Mouse (Mus musculus) hindbrain, embryonic 14.5 days (tissue): Measurements from ENCODE around the gene Ubqln3. TPM values are rescaled to one million over a fixed set of nuclear protein-coding genes. Genes with fewer than 3 reads are reported as not detected.

Experiments
- ATAC-seq: fragments of 200-750 bp; cut with Nextera tagmentation; 2 replicates; pipeline ENCODE4 v1.8.0; 2017; ENCODE audit warnings: moderate number of reproducible peaks, mild to moderate bottlenecking, moderate TSS enrichment, moderate library complexity; ENCODE audit not compliant: low FRiP score
- DNase-seq: peaks from one replicate; pipeline ENCODE4 v3.0.0-alpha.2; 2015; ENCODE audit warnings: low spot score
- H3K27ac ChIP-seq: fragments of 300-500 bp; sonication (generic); 2 replicates; pipeline ENCODE4 v1.5.1; 2014; ENCODE audit warnings: mild to moderate bottlenecking, moderate library complexity
- H3K27me3 ChIP-seq: fragments of 300-500 bp; sonication (generic); 2 replicates; pipeline ENCODE4 v1.6.1; 2014; ENCODE audit warnings: mild to moderate bottlenecking, low read length, mixed read lengths; ENCODE audit not compliant: control insufficient read depth, insufficient read depth
- H3K36me3 ChIP-seq: fragments of 300-500 bp; sonication (generic); replicated peaks from 2 replicates; pipeline ENCODE4 v1.6.1; 2014; ENCODE audit not compliant: control insufficient read depth, insufficient read depth
- H3K4me1 ChIP-seq: fragments of 300-500 bp; sonication (generic); replicated peaks from 2 replicates; pipeline ENCODE4 v1.6.1; 2014; ENCODE audit warnings: antibody characterized with exemption, low read length, mixed read lengths; ENCODE audit not compliant: control insufficient read depth, insufficient read depth
- H3K4me2 ChIP-seq: fragments of 300-500 bp; sonication (generic); replicated peaks from 2 replicates; pipeline ENCODE4 v1.6.1; 2014; ENCODE audit warnings: mild to moderate bottlenecking, moderate library complexity
- H3K4me3 ChIP-seq: fragments of 300-500 bp; sonication (generic); replicated peaks from 2 replicates; pipeline ENCODE4 v1.5.1; 2014; ENCODE audit warnings: mild to moderate bottlenecking, low read length
- H3K9ac ChIP-seq: fragments of 300-500 bp; sonication (generic); 2 replicates; pipeline ENCODE4 v1.6.1; 2014
- H3K9me3 ChIP-seq: fragments of 300-500 bp; sonication (generic); 2 replicates; pipeline ENCODE4 v1.6.1; 2016; ENCODE audit warnings: low read length; ENCODE audit not compliant: control insufficient read depth
- WGBS: fragments of 180-500 bp; shearing (Covaris S2); extraction: QIAGEN DNeasy Blood & Tissue Kit; methylation state at CpG from one replicate; pipeline ENCODE4 v1.1.7; 2014; 5-methylcytosine and 5-hydroxymethylcytosine counted together
- polyA plus RNA-seq: library from polyadenylated mRNA; unstranded; fragments of >200 nt; fragmentation: Nextera tagmentation; extraction: Ambion mirVana; gene quantifications from 2 replicates; pipeline ENCODE4 v1.2.1, GENCODE M21; 2014

The Ubqln3 gene
- polyA plus RNA-seq: not detected in 2 replicates

DNA sequence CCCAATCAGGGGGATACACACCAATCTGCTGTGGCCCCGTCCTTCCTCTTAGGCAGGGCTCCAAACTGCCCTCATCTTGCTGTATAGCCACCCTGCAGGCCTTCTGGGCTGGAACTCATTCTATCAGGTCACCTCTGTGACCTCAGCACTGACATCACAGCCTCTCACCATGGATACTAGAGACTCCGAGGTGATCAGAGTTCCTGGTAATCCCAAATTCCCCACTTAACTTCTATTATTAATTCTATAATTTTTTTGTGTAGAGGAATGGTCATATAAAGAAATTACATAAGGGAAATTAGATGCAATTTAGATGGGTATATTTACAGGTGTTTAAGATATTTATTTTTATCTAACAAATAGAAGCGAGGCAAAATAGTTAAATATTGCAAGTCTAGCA, at the start of gene Ubqln3:
TSS of gene Ubqln3 (minus strand) at position 101 of the 400 bp plus-strand sequence.
- Histone ChIP-seq H3K27ac (no peak within 1 kb of the TSS), H3K36me3 (no peaks in the 10 kb centered on the region), H3K9ac (no peak within 1 kb of the TSS), H3K4me2 (no peak within 1 kb of the TSS), H3K4me1 (no peaks in the 10 kb centered on the region), H3K4me3 (no peak within 1 kb of the TSS), H3K9me3 (no peaks in the 10 kb centered on the region), H3K27me3 (no peaks in the 10 kb centered on the region)
- ATAC-seq (no peak), DNase-seq (no peak)
- 77% methylated on average over 3 of the region's 3 CpGs for WGBS

DNA sequence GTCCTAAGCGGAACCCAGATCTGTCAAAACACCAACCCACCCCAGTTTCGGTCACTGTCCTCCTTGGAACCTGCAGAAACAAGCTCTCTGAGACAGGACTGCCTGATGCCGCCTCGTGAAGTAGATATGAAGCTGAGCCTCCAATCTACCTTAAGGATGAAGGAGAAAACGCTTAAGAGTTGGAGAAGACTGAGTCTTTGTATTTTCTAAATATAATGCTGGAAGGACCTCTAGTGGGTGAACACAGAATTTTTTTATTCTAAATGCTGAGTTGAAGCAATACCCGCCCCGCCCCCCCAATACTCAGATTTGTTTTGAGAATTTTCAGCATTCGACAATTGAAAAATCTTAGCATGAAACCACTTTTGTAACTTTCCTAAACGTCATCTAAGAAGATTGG, 48.2 kb upstream of the Ubqln3 start:
- Histone ChIP-seq H3K9ac (no peak overlapping the region), H3K27me3 (no peaks in the 10 kb centered on the region), H3K9me3 (no peaks in the 10 kb centered on the region), H3K27ac (no peak overlapping the region), H3K4me3 (no peak overlapping the region), H3K36me3 (no peaks in the 10 kb centered on the region), H3K4me2 (no peak overlapping the region), H3K4me1 (no peaks in the 10 kb centered on the region)
- 62% methylated on average over 9 of the region's 9 CpGs for WGBS
- ATAC-seq: no peak
- DNase-seq: no peak

DNA sequence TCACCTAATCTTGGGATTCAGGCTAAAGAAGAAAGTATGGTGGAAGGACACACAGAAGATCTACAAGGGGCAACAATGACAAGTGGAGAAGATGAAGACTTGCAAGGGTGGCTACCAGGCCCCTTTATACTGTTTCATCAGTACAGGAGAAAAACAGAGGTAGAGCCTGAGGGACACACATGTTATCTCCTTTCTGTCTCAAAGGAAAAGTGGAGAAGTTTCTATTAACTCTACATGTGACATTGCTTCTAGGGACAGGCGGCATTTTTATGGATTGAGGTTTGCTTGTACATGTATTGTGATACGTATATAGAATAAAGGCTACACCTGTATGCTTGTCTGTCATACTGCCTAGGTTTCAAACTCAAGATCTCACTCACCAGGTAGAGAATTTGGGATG, 40.2 kb upstream of the Ubqln3 start, which contains the start of gene Olfr648:
TSS of gene Olfr648 (minus strand) at position 101 of the 400 bp plus-strand sequence.
- Histone ChIP-seq H3K36me3 (no peaks in the 10 kb centered on the region), H3K27me3 (no peaks in the 10 kb centered on the region), H3K4me1 (no peaks in the 10 kb centered on the region), H3K9me3 (no peaks in the 10 kb centered on the region), H3K27ac (no peak within 1 kb of the TSS), H3K4me3 (no peak within 1 kb of the TSS), H3K4me2 (no peak within 1 kb of the TSS), H3K9ac (no peak within 1 kb of the TSS)
- WGBS: 97% methylated on average over 2 of the region's 2 CpGs
- no peak for ATAC-seq
- no peak for DNase-seq

DNA sequence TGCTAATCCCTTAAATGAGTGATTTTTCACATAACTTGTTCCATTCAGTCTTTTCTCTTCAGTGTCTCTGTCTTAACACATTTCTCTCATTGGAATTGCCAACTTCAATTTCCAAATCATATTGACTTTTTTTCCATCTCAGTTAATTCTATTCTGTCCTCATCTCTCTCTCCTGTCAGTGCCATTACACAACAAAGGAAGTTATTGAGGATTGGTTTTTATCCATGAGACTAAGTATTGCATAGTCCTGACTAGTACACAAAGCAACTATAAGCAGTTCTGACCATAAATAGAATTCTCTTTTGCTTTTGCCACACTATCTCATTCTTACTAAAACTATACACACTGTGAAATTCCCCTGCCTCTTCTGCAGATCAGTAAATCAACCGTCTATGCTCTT, 36.0 kb upstream of the Ubqln3 start:
- DNase-seq (no peak), ATAC-seq (no peak)
- Histone ChIP-seq H3K27me3 (no peaks in the 10 kb centered on the region), H3K4me3 (no peak overlapping the region), H3K4me2 (no peak overlapping the region), H3K27ac (no peak overlapping the region), H3K36me3 (no peaks in the 10 kb centered on the region), H3K4me1 (no peaks in the 10 kb centered on the region), H3K9me3 (no peaks in the 10 kb centered on the region), H3K9ac (no peak overlapping the region)
- WGBS: 75% methylated on average over 1 of the region's 1 CpGs

DNA sequence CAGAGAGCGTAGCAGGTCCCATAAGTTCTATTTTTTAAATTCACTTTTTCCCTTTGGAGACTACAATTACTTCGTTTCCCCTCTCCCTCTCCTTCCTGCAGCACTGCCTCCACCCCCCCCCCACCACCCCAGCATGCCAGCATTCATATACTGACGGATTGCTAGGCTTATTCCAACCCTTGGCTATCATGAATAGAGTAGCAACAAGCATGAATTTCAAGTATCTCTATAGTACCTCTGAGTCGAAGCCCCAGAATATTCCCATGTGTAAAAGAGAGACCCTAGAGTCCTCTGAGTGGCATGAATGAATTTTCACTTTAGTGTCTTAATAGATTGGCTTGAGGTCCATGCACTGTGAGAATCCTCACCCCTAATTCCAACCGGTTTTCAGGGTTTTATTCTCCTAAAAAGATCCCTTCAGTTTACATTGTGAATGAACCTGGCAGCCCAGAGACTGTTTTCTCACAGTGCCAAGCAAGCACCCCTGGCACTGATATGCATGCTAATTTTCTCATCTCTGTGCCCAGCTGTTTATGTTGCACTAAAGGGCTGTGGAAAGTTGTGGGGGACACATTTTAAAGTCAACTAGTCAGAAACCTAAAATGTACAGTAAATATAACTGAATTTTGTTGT, 35.5 kb upstream of the Ubqln3 start:
- Histone ChIP-seq H3K36me3 (no peaks in the 10 kb centered on the region), H3K27me3 (no peaks in the 10 kb centered on the region), H3K4me2 (no peak overlapping the region), H3K9ac (no peak overlapping the region), H3K4me3 (no peak overlapping the region), H3K27ac (no peak overlapping the region), H3K4me1 (no peaks in the 10 kb centered on the region), H3K9me3 (no peaks in the 10 kb centered on the region)
- ATAC-seq (peak; percentile 37; the same call in 1 of the 2 replicates), DNase-seq (no peak)
- WGBS: 64% methylated on average over 5 of the region's 5 CpGs

DNA sequence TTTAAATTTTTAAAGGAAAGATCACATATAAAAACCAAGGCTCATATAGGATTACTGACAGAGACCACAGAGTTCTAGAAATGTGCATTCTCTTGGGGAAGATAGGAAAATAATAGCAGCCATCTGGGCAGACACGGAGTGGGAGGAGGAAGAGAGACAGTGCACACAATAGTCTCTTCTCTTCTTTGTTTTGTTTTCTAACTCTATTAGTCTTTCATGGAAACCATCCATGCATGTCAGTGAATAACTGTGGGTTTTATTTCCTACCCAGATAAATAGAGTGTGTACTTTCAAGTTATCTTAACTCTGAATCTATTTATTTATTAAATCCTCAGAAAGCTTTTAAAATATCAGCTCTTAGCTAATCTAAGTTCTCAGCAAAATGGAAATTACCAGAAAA, 32.0 kb upstream of the Ubqln3 start:
- Histone ChIP-seq H3K27me3 (no peaks in the 10 kb centered on the region), H3K27ac (no peak overlapping the region), H3K9ac (no peak overlapping the region), H3K4me3 (no peak overlapping the region), H3K4me1 (no peaks in the 10 kb centered on the region), H3K36me3 (no peaks in the 10 kb centered on the region), H3K9me3 (no peaks in the 10 kb centered on the region), H3K4me2 (no peak overlapping the region)
- ATAC-seq: no peak
- no peak for DNase-seq
- WGBS: 21% methylated on average over 1 of the region's 1 CpGs

DNA sequence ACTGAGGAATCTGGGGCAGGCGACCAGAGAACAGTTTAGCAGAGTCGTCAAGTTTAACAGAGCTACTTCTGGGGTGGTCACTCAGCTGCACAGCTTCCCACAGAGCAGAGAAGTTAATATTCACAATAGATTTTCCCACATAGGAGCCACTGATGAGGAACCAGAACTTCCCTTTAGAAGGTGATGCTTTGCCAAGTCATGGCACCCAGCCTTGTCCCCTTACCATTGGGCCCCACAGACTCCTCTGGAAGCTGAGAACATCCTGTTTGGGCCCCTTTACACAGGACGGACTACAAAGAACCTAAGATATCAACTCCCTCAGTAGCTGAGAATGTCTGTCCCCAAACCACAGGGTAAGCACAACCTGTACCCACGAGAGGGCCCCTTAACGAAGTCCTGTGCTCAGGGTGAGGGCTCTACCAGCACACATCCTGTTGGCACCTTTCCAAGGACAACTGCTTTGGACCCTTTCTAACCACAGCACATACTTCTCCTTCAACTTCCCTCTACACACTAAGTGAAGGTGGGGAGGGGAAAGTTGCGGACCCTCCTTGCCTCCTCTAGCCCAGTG, 26.6 kb upstream of the Ubqln3 start:
- no peaks in the 10 kb centered on the region for H3K9me3 ChIP-seq
- H3K27me3 ChIP-seq: no peaks in the 10 kb centered on the region
- DNase-seq: no peak
- H3K4me2 ChIP-seq: no peak overlapping the region
- no peak overlapping the region for H3K9ac ChIP-seq
- H3K36me3 ChIP-seq: no peaks in the 10 kb centered on the region
- 86% methylated on average over 6 of the region's 6 CpGs for WGBS
- ATAC-seq: no peak
- no peak overlapping the region for H3K27ac ChIP-seq
- no peak overlapping the region for H3K4me3 ChIP-seq
- H3K4me1 ChIP-seq: no peaks in the 10 kb centered on the region

DNA sequence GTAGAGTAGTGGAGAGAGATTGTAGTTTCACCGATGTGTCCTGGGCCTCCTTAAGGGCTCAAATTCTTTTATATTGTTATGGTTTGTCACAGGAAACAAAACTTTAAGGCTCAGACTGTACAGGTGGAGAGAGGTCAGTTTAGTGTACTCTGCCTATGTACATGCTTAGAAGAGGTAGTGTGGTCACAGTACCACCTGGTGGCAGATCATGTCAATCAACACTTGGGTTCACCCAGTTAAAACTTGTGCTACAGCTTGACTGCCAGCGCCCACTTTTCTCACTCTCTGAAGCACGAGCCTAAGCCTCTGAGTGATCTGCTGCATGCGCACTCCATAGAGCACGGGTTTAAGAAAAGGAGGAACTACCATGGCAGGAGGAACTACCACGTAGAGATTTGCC, 24.0 kb upstream of the Ubqln3 start:
- H3K9me3 ChIP-seq: no peaks in the 10 kb centered on the region
- H3K4me1 ChIP-seq: no peaks in the 10 kb centered on the region
- no peak overlapping the region for H3K4me2 ChIP-seq
- ATAC-seq (no peak), DNase-seq (no peak)
- H3K27me3 ChIP-seq: no peaks in the 10 kb centered on the region
- no peak overlapping the region for H3K4me3 ChIP-seq
- no peak overlapping the region for H3K9ac ChIP-seq
- 87% methylated on average over 6 of the region's 6 CpGs for WGBS
- no peak overlapping the region for H3K27ac ChIP-seq
- H3K36me3 ChIP-seq: no peaks in the 10 kb centered on the region

DNA sequence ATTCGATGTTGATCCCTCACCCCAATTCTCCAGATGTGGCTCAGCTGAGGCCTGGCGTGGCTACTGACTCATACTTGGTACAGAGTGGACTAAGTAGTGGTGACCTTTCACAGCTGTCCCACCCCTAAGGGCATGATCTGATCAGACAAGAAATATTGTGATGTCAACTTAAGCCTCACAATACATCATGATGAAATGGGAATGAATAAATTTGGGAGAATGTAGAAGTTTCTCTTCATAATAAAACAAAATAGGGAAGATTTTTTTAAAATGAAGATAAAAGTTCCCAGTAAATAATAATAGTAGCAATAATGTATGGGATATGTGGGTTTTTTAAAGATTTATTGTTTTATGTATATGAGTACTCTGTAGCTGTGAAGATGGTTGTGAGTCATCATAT, 7.4 kb upstream of the Ubqln3 start, which contains the start of gene Ubqlnl:
TSS of gene Ubqlnl (minus strand) at position 101 of the 400 bp plus-strand sequence.
- H3K36me3 ChIP-seq: no peaks in the 10 kb centered on the region
- ATAC-seq: no peak
- no peak within 1 kb of the TSS for H3K4me3 ChIP-seq
- no peaks in the 10 kb centered on the region for H3K27me3 ChIP-seq
- no peaks in the 10 kb centered on the region for H3K4me1 ChIP-seq
- no peak within 1 kb of the TSS for H3K9ac ChIP-seq
- WGBS: 94% methylated on average over 2 of the region's 2 CpGs
- no peak for DNase-seq
- H3K4me2 ChIP-seq: no peak within 1 kb of the TSS
- H3K9me3 ChIP-seq: no peaks in the 10 kb centered on the region
- no peak within 1 kb of the TSS for H3K27ac ChIP-seq
